Mouse (Mus musculus): ENCODE data around the gene Pfas. TPM values are rescaled to one million over a fixed set of nuclear protein-coding genes. Genes with fewer than 3 reads are reported as not detected.

Pfas gene
- polyA plus RNA-seq, 1 experiment: 9.1 TPM

- Histone ChIP-seq H3K4me3 (peak overlapping the region; percentile 6), H3K79me2 (ENCODE audit: control insufficient read depth, insufficient read depth) (no peaks in the 10 kb centered on the region)
Measured at GRCm38 (mm10) chr11:68946806-68947440, 61.3 kb downstream of the Pfas start.

GRCm38 (mm10) chr11:68946001-68946400, 62.3 kb downstream of the Pfas start:
- TF ChIP-seq TCF12 (IDR thresholded peaks at IDR 0.05; ENCODE audit: insufficient read depth, poor library complexity, severe bottlenecking) (no peak), MAX (IDR thresholded peaks at IDR 0.05; ENCODE audit: low read depth) (no peak), E2F4 (IDR thresholded peaks at IDR 0.05; ENCODE audit: insufficient read depth) (no peak), MYOD1 (IDR thresholded peaks at IDR 0.05; ENCODE audit: control insufficient read depth in 1 of 3, insufficient read length in 2 of 3, low read depth in 2 of 3) (no peak), USF1 (IDR thresholded peaks at IDR 0.05; ENCODE audit: low read depth) (no peak), REST (IDR thresholded peaks at IDR 0.05; ENCODE audit: insufficient read depth, insufficient read length) (no peak), POLR2A (IDR thresholded peaks at IDR 0.05; ENCODE audit: insufficient read length, low read depth) (no peak), MYOG (IDR thresholded peaks at IDR 0.05; ENCODE audit: control insufficient read depth in 1 of 3, insufficient read depth in 1 of 3, insufficient read length in 2 of 3, low read depth in 2 of 3) (no peak), CEBPB (IDR thresholded peaks at IDR 0.05; ENCODE audit: insufficient read depth, poor library complexity, severe bottlenecking) (no peak), POLR2AphosphoS2 (IDR thresholded peaks at IDR 0.05; ENCODE audit: insufficient read length, low read depth) (no peak), TCF3 (IDR thresholded peaks at IDR 0.05; ENCODE audit: insufficient read length, low read depth) (no peak), SRF (IDR thresholded peaks at IDR 0.05; ENCODE audit: control insufficient read depth, insufficient read length, low read depth) (no peak)
- Histone ChIP-seq H3K27me3 (ENCODE audit: control insufficient read depth, insufficient read depth, insufficient read length) (no peaks in the 10 kb centered on the region), H3K36me3 (ENCODE audit: control insufficient read depth, insufficient read depth) (no peaks in the 10 kb centered on the region), H3K4me3 (no peak overlapping the region), H3K4me2 (ENCODE audit: low read depth) (peak overlapping the region; percentile 93), H3K79me2 (ENCODE audit: control insufficient read depth, insufficient read depth) (no peaks in the 10 kb centered on the region), H3ac (ENCODE audit: control insufficient read depth, insufficient read length) (no peak overlapping the region)

More at GRCm38 (mm10) chr11:68946806-68947440, 61.3 kb downstream of the Pfas start:
- no peak overlapping the region for H3ac ChIP-seq (ENCODE audit: control insufficient read depth, insufficient read length)
- no peaks in the 10 kb centered on the region for H3K36me3 ChIP-seq (ENCODE audit: control insufficient read depth, insufficient read depth)
- TF ChIP-seq POLR2A (IDR thresholded peaks at IDR 0.05; ENCODE audit: insufficient read length, low read depth): no peak
- no peak for TF ChIP-seq SRF (IDR thresholded peaks at IDR 0.05; ENCODE audit: control insufficient read depth, insufficient read length, low read depth)
- TF ChIP-seq E2F4 (IDR thresholded peaks at IDR 0.05; ENCODE audit: insufficient read depth): no peak
- TF ChIP-seq REST (IDR thresholded peaks at IDR 0.05; ENCODE audit: insufficient read depth, insufficient read length): no peak
- no peak for TF ChIP-seq TCF12 (IDR thresholded peaks at IDR 0.05; ENCODE audit: insufficient read depth, poor library complexity, severe bottlenecking)
- TF ChIP-seq POLR2AphosphoS2 (IDR thresholded peaks at IDR 0.05; ENCODE audit: insufficient read length, low read depth): no peak
- no peak for TF ChIP-seq CEBPB (IDR thresholded peaks at IDR 0.05; ENCODE audit: insufficient read depth, poor library complexity, severe bottlenecking)
- no peak for TF ChIP-seq MYOG (IDR thresholded peaks at IDR 0.05; ENCODE audit: control insufficient read depth in 1 of 3, insufficient read depth in 1 of 3, insufficient read length in 2 of 3, low read depth in 2 of 3)
- TF ChIP-seq MAX (IDR thresholded peaks at IDR 0.05; ENCODE audit: low read depth): no peak
- no peak for TF ChIP-seq MYOD1 (IDR thresholded peaks at IDR 0.05; ENCODE audit: control insufficient read depth in 1 of 3, insufficient read length in 2 of 3, low read depth in 2 of 3)
- no peak for TF ChIP-seq TCF3 (IDR thresholded peaks at IDR 0.05; ENCODE audit: insufficient read length, low read depth)
- no peak for TF ChIP-seq USF1 (IDR thresholded peaks at IDR 0.05; ENCODE audit: low read depth)
- peak overlapping the region; percentile 93 for H3K4me2 ChIP-seq (ENCODE audit: low read depth)
- H3K27me3 ChIP-seq (ENCODE audit: control insufficient read depth, insufficient read depth, insufficient read length): no peaks in the 10 kb centered on the region

- Histone ChIP-seq H3K4me3 (no peak overlapping the region), H3ac (ENCODE audit: control insufficient read depth, insufficient read length) (no peak overlapping the region), H3K27me3 (ENCODE audit: control insufficient read depth, insufficient read depth, insufficient read length) (no peaks in the 10 kb centered on the region), H3K4me2 (ENCODE audit: low read depth) (no peak overlapping the region), H3K79me2 (ENCODE audit: control insufficient read depth, insufficient read depth) (no peaks in the 10 kb centered on the region), H3K36me3 (ENCODE audit: control insufficient read depth, insufficient read depth) (no peaks in the 10 kb centered on the region)
- TF ChIP-seq TCF12 (IDR thresholded peaks at IDR 0.05; ENCODE audit: insufficient read depth, poor library complexity, severe bottlenecking): no peak
- TF ChIP-seq MYOG (IDR thresholded peaks at IDR 0.05; ENCODE audit: control insufficient read depth in 1 of 3, insufficient read depth in 1 of 3, insufficient read length in 2 of 3, low read depth in 2 of 3): no peak
- no peak for TF ChIP-seq POLR2A (IDR thresholded peaks at IDR 0.05; ENCODE audit: insufficient read length, low read depth)
- TF ChIP-seq REST (IDR thresholded peaks at IDR 0.05; ENCODE audit: insufficient read depth, insufficient read length): no peak
- TF ChIP-seq POLR2AphosphoS2 (IDR thresholded peaks at IDR 0.05; ENCODE audit: insufficient read length, low read depth): no peak
- TF ChIP-seq SRF (IDR thresholded peaks at IDR 0.05; ENCODE audit: control insufficient read depth, insufficient read length, low read depth): no peak
Measured at GRCm38 (mm10) chr11:68945245-68945644, 63.0 kb downstream of the Pfas start.

DNA sequence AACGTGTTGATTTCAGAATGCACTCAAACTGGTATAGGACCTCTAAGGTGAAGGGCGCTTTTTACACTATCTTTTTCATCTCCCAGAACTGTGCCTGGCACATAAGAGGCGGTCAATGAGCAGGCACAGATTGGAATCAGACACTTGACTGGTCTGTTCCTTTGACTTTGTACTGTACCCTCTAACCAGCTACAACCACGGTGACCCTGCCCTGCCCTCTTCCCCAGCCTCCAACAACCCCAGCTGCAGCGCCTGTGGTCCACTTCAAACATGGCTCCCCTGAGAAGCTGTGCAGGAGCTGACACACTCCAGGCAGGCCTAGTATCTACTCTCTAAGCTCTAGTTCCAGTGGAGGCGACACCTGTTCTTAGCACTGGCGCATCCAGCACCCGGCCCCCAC, 65.5 kb downstream of the Pfas start:
- Histone ChIP-seq H3K36me3 (ENCODE audit: control insufficient read depth, insufficient read depth) (no peaks in the 10 kb centered on the region), H3K4me2 (ENCODE audit: low read depth) (no peak overlapping the region), H3ac (ENCODE audit: control insufficient read depth, insufficient read length) (no peak overlapping the region), H3K4me3 (no peak overlapping the region), H3K79me2 (ENCODE audit: control insufficient read depth, insufficient read depth) (no peaks in the 10 kb centered on the region), H3K27me3 (ENCODE audit: control insufficient read depth, insufficient read depth, insufficient read length) (no peaks in the 10 kb centered on the region)
- TF ChIP-seq USF1 (IDR thresholded peaks at IDR 0.05; ENCODE audit: low read depth) (no peak), MYOG (IDR thresholded peaks at IDR 0.05; ENCODE audit: control insufficient read depth in 1 of 3, insufficient read depth in 1 of 3, insufficient read length in 2 of 3, low read depth in 2 of 3) (no peak), MAX (IDR thresholded peaks at IDR 0.05; ENCODE audit: low read depth) (no peak), REST (IDR thresholded peaks at IDR 0.05; ENCODE audit: insufficient read depth, insufficient read length) (no peak), MYOD1 (IDR thresholded peaks at IDR 0.05; ENCODE audit: control insufficient read depth in 1 of 3, insufficient read length in 2 of 3, low read depth in 2 of 3) (no peak), POLR2A (IDR thresholded peaks at IDR 0.05; ENCODE audit: insufficient read length, low read depth) (no peak), SRF (IDR thresholded peaks at IDR 0.05; ENCODE audit: control insufficient read depth, insufficient read length, low read depth) (no peak), POLR2AphosphoS2 (IDR thresholded peaks at IDR 0.05; ENCODE audit: insufficient read length, low read depth) (no peak), CEBPB (IDR thresholded peaks at IDR 0.05; ENCODE audit: insufficient read depth, poor library complexity, severe bottlenecking) (no peak), E2F4 (IDR thresholded peaks at IDR 0.05; ENCODE audit: insufficient read depth) (no peak), TCF12 (IDR thresholded peaks at IDR 0.05; ENCODE audit: insufficient read depth, poor library complexity, severe bottlenecking) (no peak), TCF3 (IDR thresholded peaks at IDR 0.05; ENCODE audit: insufficient read length, low read depth) (no peak)
